Mouse (Mus musculus) forebrain, embryonic 11.5 days (tissue): ENCODE measurements around the gene Sfxn5. TPM values are rescaled to one million over a fixed set of nuclear protein-coding genes. Genes with fewer than 3 reads are reported as not detected.

Experiments used
- ATAC-seq: fragments of 200-750 bp; cut with Nextera tagmentation; replicated peaks from 2 replicates; pipeline ENCODE4 v1.8.0; 2017; ENCODE audit warnings: moderate TSS enrichment; ENCODE audit not compliant: low FRiP score
- DNase-seq: peaks from one replicate; pipeline ENCODE4 v3.0.0-alpha.2; 2017; ENCODE audit warnings: low spot score
- H3K27ac ChIP-seq: fragments of 300-500 bp; sonication (generic); 2 replicates; pipeline ENCODE4 v1.5.1; 2014; ENCODE audit warnings: low read depth, low read length
- H3K27me3 ChIP-seq: fragments of 300-500 bp; sonication (generic); 2 replicates; pipeline ENCODE4 v1.6.1; 2014; ENCODE audit warnings: mild to moderate bottlenecking, low read length, mixed read lengths; ENCODE audit not compliant: control insufficient read depth, insufficient read depth
- H3K36me3 ChIP-seq: fragments of 300-500 bp; sonication (generic); 2 replicates; pipeline ENCODE4 v1.6.1; 2014; ENCODE audit warnings: mild to moderate bottlenecking, low read length, moderate library complexity, mixed read lengths; ENCODE audit not compliant: control insufficient read depth, insufficient read depth
- H3K4me1 ChIP-seq: fragments of 300-500 bp; sonication (generic); replicated peaks from 2 replicates; pipeline ENCODE4 v1.6.1; 2014; ENCODE audit warnings: low read length, mixed read lengths; ENCODE audit not compliant: control insufficient read depth, insufficient read depth
- H3K4me2 ChIP-seq: fragments of 300-500 bp; sonication (generic); 2 replicates; pipeline ENCODE4 v1.6.1; 2014; ENCODE audit warnings: low read depth, mild to moderate bottlenecking, low read length, moderate library complexity, mixed read lengths; ENCODE audit not compliant: severe bottlenecking
- H3K4me3 ChIP-seq: fragments of 300-500 bp; sonication (generic); 2 replicates; pipeline ENCODE4 v1.5.1; 2014; ENCODE audit warnings: low read depth, low read length
- H3K9ac ChIP-seq: fragments of 300-500 bp; sonication (generic); 2 replicates; pipeline ENCODE4 v1.6.1; 2014; ENCODE audit warnings: low read length
- H3K9me3 ChIP-seq: fragments of 300-500 bp; sonication (generic); 2 replicates; pipeline ENCODE4 v1.6.1; 2016; ENCODE audit warnings: low read length, mixed read lengths; ENCODE audit not compliant: control insufficient read depth
- WGBS: fragments of 180-500 bp; shearing (Covaris S2); extraction: QIAGEN DNeasy Blood & Tissue Kit; methylation state at CpG from one replicate; pipeline ENCODE4 v1.1.7; 2014; 5-methylcytosine and 5-hydroxymethylcytosine counted together
- microRNA-seq: library from miRNA; unstranded; fragments of <30 nt; microRNA quantifications from one replicate; pipeline ENCODE4, GENCODE M21; 2016; ENCODE audit not compliant: insufficient number of aligned reads
- polyA plus RNA-seq: library from polyadenylated mRNA; unstranded; fragments of >200 nt; fragmentation: Nextera tagmentation; extraction: Ambion mirVana; gene quantifications from 2 replicates; pipeline ENCODE4 v1.2.1, GENCODE M21; 2014

Gene Sfxn5
- polyA plus RNA-seq, 1 experiment from 2014 or later: 13.8 TPM

DNA sequence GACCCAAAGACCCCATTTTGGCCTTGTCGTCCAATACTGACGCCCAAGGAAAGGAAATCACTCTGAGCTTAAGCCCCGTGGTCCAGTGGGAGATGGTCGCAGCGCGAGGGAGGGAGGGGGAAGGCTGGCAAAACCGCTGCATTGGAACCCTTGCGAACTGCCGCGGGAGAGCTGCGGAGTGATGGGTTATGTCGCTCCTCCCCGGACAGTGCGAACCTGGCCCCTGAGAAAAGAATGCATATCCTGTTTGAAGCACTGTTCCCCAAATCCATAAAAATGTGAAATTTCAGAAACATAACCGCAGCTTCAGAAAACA lies 146.5 kb downstream of the Sfxn5 start:
- Histone ChIP-seq H3K27ac (peak overlapping the region; percentile 79), H3K27me3 (peaks cover 40% of the 10 kb centered on the region), H3K9me3 (no peaks in the 10 kb centered on the region), H3K9ac (peak overlapping the region; percentile 40), H3K4me3 (peak overlapping the region; percentile 59; the same call in 1 of the 2 replicates), H3K4me2 (peak overlapping the region; percentile 67), H3K4me1 (peaks cover 21% of the 10 kb centered on the region), H3K36me3 (no peaks in the 10 kb centered on the region)
- ATAC-seq: no peak
- DNase-seq: peak; percentile 62
- WGBS: under 1% methylated on average over 15 of the region's 15 CpGs

DNA sequence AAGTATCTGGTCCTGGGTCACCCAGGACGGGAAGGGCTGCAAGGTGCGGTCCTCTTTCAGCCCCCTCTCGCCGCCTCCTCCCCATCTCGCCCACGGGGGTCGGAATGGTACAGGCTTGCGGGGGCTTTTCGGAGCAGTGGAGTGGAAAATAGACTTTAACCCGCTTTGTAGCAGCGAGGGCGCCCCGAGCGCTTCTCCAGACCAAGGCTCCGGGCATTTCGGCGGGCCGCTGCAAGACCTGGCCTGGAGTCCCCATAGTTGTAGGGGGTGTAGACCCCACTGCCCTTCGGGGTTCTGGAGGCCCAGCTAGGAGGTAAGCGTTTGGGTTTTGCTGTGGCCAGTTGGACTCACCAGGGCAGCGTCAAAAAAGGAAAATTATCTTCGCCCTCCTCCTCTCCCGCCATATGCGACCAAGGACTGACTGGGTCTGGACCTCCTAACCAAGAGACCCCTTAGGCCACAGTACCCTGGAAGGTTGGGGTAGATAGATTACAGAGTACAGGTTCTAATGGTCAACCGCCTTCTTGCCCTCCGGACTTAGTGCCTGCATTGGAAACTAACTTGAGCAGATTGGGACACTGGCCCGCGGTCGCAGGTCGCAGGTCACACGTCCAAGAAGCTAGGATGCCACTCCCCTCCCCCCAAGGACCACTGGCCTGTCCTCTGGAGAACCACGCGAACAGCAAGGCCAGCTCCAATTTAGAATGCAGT lies 147.0 kb downstream of the Sfxn5 start:
- Histone ChIP-seq H3K9ac (peak overlapping the region; percentile 40), H3K4me3 (peak overlapping the region; percentile 59), H3K4me1 (peaks cover 21% of the 10 kb centered on the region), H3K36me3 (no peaks in the 10 kb centered on the region), H3K27me3 (peaks cover 35% of the 10 kb centered on the region), H3K9me3 (no peaks in the 10 kb centered on the region), H3K4me2 (peak overlapping the region; percentile 67), H3K27ac (peak overlapping the region; percentile 79)
- WGBS: 3% methylated on average over 33 of the region's 33 CpGs
- ATAC-seq: peak; percentile 52; the same call in 1 of the 2 replicates
- peak; percentile 86 for DNase-seq

DNA sequence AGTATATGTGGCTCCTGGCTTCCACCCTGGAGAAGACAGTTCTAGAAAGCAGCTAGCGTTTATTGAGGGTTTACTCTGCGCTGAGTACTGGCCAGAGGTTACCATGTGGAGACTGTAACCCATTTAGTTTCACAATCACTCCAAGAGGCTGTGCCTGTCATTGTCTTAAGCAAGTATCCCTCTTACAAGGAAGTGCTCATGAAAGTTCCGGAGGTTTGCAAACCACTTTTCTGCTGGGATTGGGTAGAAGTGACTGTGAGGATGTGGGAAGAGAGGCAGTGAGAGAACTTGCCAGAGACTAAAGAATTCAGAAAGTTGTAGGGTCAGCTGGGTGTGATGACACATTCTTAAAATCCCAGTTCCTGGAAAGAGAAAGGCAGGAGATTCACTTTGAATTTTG lies 149.3 kb downstream of the Sfxn5 start:
- no peaks in the 10 kb centered on the region for H3K9me3 ChIP-seq
- no peak for ATAC-seq
- no peak overlapping the region for H3K4me3 ChIP-seq
- no peak overlapping the region for H3K4me2 ChIP-seq
- WGBS: 68% methylated on average over 3 of the region's 3 CpGs
- no peak for DNase-seq
- H3K27ac ChIP-seq: no peak overlapping the region
- peaks cover 13% of the 10 kb centered on the region for H3K4me1 ChIP-seq
- H3K9ac ChIP-seq: no peak overlapping the region
- H3K36me3 ChIP-seq: no peaks in the 10 kb centered on the region
- H3K27me3 ChIP-seq: peaks cover 19% of the 10 kb centered on the region

DNA sequence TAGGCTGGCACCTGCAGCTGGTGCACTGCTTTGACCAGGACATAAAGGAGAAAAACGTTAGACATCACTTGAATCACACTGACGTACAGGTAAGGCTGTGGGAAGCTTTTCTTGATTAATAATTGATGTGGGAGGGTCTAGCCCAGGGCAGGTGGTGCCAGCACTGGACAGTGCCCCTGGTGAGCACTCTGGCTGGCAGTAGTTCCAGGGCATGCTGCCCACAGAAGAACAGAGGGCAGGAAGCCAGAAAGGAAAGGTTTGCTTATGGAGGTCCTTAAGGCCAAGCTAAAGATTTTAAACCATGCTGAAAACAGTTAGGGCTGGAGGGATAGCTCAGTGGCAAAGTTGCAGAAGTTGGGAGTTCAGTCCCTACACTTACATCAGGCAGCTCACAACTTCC lies 153.2 kb downstream of the Sfxn5 start:
- H3K4me3 ChIP-seq: no peak overlapping the region
- 64% methylated on average over 2 of the region's 2 CpGs for WGBS
- no peak overlapping the region for H3K9ac ChIP-seq
- no peaks in the 10 kb centered on the region for H3K4me1 ChIP-seq
- 0 out of 2 replicates have a peak, but pooled peaks cover 2% of the 10 kb centered on the region for H3K27me3 ChIP-seq
- no peak for DNase-seq
- no peak overlapping the region for H3K4me2 ChIP-seq
- no peak for ATAC-seq
- no peaks in the 10 kb centered on the region for H3K36me3 ChIP-seq
- H3K9me3 ChIP-seq: no peaks in the 10 kb centered on the region
- no peak overlapping the region for H3K27ac ChIP-seq

DNA sequence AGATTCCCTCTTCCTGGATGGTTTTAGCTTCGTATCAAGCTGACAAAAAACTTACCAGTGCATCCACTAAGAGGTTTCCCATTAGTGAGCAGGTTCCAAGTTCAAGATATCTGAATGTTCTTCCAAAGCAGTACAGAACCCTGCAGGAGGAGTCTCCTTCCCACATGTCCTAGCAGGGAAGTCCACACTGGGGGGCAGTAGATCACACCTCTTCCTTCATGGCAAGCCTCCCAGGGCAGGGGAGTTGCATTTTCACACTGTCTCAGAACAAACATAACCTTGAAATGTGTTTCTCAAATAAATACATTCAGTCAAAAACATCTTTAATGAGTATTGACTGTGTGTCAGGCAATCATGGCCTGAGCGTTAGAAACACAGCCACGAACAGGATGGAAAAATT lies 153.7 kb downstream of the Sfxn5 start:
- WGBS: 78% methylated on average over 3 of the region's 3 CpGs
- H3K36me3 ChIP-seq: no peaks in the 10 kb centered on the region
- H3K4me2 ChIP-seq: no peak overlapping the region
- 0 out of 2 replicates have a peak, but pooled peaks cover 2% of the 10 kb centered on the region for H3K27me3 ChIP-seq
- DNase-seq (no peak), ATAC-seq (no peak)
- H3K9me3 ChIP-seq: no peaks in the 10 kb centered on the region
- no peak overlapping the region for H3K27ac ChIP-seq
- no peak overlapping the region for H3K4me3 ChIP-seq
- no peak overlapping the region for H3K9ac ChIP-seq
- no peaks in the 10 kb centered on the region for H3K4me1 ChIP-seq

DNA sequence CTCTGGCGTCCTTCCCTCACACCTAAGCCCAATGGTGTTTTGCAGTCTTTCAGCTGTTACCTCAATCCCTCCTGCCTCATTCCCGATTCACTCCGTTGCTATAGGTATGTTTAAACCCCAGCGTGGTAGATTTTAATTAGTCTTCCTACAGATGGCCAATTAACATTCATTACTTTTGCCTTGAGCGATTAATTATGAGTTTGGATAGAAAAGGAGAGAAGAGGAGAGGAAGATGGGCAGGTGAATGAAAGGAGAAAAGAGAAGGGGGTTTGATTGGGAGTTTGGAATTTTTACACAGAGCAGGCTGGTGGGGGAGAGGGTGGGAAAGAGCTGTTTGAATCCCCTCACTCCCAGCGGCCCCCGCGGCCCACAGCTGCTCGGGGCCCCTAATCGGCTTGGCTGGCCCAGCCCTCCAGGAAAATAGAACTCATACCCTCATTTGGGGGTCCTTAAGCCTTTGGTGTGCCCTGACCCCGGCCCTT lies 167.7 kb downstream of the Sfxn5 start:
- WGBS: 9% methylated on average over 11 of the region's 11 CpGs
- ATAC-seq: peak; percentile 88
- peak; percentile 90 for DNase-seq
- H3K27me3 ChIP-seq: no peaks in the 10 kb centered on the region
- peak overlapping the region; percentile 36 for H3K4me2 ChIP-seq
- peak overlapping the region; percentile 81 for H3K27ac ChIP-seq
- H3K9ac ChIP-seq: peak overlapping the region; percentile 21; the same call in 1 of the 2 replicates
- no peaks in the 10 kb centered on the region for H3K9me3 ChIP-seq
- no peaks in the 10 kb centered on the region for H3K36me3 ChIP-seq
- H3K4me3 ChIP-seq: no peak overlapping the region
- H3K4me1 ChIP-seq: peaks cover 2% of the 10 kb centered on the region; the same call in 1 of the 2 replicates

Small RNAs within 50 kb of the gene (microRNA-seq; reads per million reads assigned to microRNA genes)
- gene Mir705: not detected

Other genes starting within 250 kb of the Sfxn5 start
- 65.3 and 74.2 TPM in 2 replicates for gene Spr, start 195.7 kb downstream of the Sfxn5 start, polyA plus RNA-seq
- gene Emx1, start 146.0 kb downstream of the Sfxn5 start, polyA plus RNA-seq: 63.5 and 67.2 TPM in 2 replicates
- gene Rab11fip5, start 41.2 kb upstream of the Sfxn5 start, polyA plus RNA-seq: 4.5 and 5.1 TPM in 2 replicates
- not detected in 2 replicates for gene Noto, start 90.5 kb upstream of the Sfxn5 start, polyA plus RNA-seq
- 49.8 and 52.7 TPM in 2 replicates for gene Smyd5, start 98.6 kb upstream of the Sfxn5 start, polyA plus RNA-seq
- 647 and 695 TPM in 2 replicates for gene Cct7, start 118.1 kb upstream of the Sfxn5 start, polyA plus RNA-seq
- 26.3 and 27.5 TPM in 2 replicates for gene Pradc1, start 118.5 kb upstream of the Sfxn5 start, polyA plus RNA-seq
- gene Fbxo41, start 169.6 kb upstream of the Sfxn5 start, polyA plus RNA-seq: 0.93 and 1.1 TPM in 2 replicates
- gene Egr4, start 180.2 kb upstream of the Sfxn5 start, polyA plus RNA-seq: not detected in 2 replicates